Mouse (Mus musculus) cerebellum, adult 8-10 months (tissue): ENCODE measurements around the gene Akr1c19.

Experiments
- DNase-seq: peaks from one replicate; pipeline ENCODE4 v3.0.0; 2022

The Akr1c19 gene

DNA sequence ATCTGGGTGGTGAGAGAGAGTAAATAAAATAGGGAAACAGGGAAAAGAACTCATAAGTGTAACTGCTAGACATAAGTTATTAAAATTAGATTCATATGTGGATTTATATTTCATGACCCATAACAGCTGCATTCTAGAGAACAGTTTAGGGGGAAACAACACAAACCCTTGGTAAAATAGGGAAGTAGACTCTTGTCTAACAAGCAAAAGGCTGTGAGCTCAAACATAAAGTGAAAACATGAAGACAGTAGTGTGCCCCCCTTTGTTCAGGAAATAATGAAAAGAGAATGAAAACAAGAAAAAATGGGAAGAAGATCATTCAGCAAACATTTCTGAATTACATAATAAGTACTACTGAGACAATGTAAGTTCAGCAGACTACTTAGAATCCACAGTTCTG is 42.4 kb downstream of the Akr1c19 start:
- DNase-seq: no peak

DNA sequence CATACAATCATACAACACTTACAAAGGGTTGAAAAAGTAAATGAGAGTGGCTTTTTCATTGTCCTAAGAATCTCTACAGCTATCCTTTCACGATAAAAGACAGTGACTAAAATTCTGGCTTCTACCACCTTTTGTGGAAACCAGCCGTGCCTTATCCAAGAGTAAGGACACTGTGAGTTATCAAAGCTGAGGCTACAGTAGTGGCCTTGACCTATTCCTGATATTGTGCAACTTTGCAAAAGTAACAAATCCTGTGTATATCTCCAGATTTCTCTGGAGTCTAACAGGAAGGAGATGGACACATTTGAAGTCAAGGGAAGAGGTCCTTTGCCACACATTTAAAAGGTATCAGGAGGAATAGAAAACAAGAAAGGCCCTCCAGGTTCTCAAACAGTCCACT is 49.0 kb downstream of the Akr1c19 start:
- DNase-seq: no peak

DNA sequence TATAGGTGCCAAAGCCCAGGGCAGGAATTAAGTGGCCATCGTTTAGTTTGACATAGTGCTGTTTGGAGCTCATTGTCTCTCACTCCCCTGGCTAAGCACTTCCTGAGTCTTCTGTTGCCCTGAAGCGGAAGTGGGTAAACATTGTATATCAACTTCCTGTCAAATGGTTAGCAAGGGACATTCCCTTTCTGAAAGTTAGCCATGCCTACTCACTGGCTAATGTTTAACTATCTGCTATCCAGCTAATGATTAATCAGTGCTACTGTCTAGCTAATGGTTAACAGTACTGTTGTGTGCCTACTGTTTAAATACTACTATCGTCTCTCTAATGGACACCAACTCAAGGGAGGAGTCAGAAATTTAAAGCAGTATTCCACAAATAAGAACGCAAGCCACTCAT is 50.8 kb downstream of the Akr1c19 start, which contains the start of gene Akr1c12:
Gene Akr1c12 (minus strand): TSS at position 150 of the 400 bp plus-strand sequence.
- no peak for DNase-seq

DNA sequence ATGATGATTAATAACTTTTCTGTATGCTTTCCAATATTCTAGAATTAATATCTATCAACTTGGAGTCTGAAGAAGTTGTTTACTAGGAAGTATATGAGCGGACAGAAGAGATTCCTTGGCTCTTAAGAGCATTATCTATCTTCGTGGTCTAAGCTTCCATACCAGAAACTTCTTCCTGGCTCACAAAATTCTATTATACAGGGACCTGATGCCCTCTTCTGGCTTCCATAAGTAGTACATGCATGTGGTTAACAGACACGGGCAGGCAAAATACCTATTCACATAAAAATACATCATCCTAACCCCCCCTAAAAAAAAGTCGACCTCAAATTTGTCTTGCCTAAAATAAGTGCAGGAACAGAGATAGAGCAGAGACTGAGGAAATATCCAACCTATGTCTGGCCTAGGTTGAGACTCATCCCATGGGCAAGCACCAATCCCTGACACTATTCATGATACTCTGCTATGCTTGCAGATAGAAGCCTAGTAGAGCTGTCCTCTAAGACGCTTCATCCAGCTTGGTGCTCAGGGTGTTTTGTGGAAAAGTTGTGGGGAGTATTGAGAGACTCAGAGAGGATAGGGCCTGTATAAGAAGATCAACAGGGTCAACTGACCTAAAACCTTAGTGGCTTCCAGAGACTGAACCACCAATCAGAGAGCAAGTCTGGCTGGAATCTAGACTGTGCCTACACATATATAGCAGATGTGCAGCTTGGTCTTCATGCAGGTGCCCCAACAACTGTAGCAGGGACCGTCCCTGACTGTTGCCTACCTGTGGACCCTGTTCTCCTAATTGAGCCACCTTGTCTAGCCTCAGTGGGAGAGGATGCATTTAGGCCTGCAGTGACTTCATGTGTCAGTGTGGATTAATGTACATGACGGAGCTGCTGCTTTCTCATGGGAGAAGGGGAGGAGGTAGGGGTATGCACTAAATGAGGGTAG is 53.2 kb downstream of the Akr1c19 start:
- no peak for DNase-seq

DNA sequence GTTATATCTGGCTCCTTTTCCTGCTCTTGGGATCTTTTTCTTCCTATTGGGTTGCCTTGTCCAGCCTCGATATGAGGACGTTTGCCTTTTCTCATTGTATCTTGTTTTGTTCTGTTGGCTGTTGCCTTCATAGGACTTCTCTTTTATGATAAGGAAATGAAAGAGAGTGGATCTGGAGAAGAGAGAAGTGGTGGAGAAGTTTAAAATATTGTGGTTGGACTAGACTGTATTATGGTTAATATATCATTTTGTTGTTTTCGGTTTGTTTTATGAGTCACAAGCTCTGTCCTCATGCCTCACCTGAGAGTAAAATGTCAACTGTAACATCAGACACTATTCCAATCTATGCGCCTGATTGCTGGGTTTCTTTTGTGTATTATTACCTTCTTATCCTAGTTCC is 68.5 kb downstream of the Akr1c19 start:
- DNase-seq: no peak
